Mouse (Mus musculus): Measurements from ENCODE around the gene Dpysl4.

GRCm38 (mm10) chr7:139151116-139151515 lies 65.3 kb downstream of the Dpysl4 start:
- TF ChIP-seq CTCF (IDR thresholded peaks at IDR 0.05; ENCODE audit: borderline replicate concordance, extremely low read depth, insufficient read depth, insufficient read length) (no peak), POLR2A (IDR thresholded peaks at IDR 0.05; ENCODE audit: borderline replicate concordance, extremely low read depth, insufficient read depth, insufficient read length, poor library complexity, severe bottlenecking) (no peak)

Measured in brain, embryonic 14.5 days (tissue).